Mouse (Mus musculus): ENCODE results near the gene Ndufs8.

Ndufs8 gene

DNA sequence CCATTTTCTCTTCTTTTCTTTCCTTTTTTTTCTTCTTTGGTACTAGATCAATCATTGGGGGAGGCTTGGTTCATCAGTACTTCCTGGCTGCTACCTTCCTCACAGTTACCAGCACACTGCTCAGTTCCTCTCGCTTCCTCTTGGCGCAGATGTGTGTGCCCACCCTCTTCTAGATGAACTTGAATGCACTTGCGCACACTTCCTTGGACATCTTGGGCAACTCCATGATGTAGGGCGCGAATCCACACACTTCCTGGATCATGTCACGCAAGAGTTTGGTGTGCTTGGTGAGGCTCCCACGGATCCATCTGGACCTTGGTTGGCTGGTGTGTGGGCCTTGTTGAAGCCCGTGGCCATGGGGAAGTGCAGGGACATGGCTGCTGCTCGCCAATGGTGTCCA is 19.1 kb upstream of the Ndufs8 start:
- no peak for DNase-seq (ENCODE audit: low read depth, low spot score)

DNA sequence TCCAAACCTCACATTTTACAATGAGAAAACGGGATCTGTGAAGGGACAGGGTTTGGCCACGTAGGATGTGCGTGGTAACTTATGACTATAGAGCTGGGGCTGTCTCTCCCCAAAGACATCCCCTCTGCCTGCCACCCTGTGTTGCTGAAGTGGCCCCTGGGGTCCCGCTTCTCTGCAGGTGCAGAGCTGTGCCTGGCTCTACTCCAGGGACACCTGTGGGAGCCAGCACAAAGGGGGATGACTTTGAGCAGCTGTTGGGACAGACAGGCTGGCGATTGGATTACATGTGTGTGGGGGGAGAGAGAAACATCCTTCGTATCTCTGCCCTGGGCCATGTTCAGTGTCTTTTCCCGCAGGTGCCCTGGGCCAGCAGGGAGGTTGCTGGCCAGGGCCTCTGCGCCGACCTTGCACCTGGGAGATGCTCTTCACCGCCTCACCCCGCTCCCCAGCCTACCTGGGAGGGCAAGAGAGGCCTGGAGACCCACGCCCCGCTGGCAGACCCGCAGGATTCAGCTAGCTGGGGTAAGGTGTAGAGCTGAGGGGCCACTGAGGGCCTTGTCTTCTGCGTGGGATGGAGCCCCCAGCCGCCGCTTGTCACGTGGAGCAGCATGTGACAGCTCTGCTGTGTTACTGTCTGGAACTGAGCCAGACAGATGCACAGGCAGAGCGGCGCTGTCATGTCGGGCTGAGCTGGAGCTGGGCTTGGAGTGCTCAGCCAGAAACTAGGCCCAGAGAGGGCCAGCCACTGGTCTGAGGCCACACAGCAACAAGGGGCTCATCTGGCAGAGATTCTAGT is 17.9 kb upstream of the Ndufs8 start:
- DNase-seq (ENCODE audit: low read depth, low spot score), result no peak

DNA sequence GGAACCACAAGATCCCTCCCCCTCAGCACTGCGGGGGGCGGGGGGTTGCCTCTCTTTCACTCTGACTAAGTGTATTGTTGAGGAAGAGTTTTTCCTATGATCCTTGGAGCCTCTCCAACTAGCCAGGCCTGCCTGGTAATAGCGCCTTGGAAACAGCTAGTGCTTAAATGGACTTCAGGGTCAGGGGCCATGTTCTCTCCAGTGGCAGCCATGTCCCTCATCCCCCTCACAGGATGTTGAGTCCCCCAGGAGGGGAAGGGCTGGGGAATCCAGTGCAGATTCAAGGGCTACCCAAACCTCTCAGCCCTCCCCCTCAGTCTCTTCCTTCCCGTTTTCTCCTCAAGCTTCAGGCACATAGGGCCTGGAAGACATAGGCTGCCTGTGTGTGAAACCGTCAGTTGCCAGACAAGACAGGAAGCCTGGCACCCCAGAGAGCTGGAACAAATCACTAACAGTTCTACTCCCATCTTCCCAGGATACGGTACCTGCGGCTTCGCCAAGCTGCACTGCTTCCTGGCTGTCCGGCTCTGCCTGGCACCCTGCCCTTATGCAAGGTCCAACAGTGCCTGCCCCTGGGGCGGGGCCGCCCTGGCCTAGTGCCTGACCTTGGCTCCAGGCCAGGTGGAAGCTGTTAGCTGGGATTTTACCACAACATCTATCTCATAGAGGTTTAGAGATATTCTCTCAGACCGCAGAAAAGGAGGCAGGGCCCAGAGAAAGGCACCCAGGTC is 16.8 kb upstream of the Ndufs8 start, which contains the start of gene Aldh3b1:
Gene Aldh3b1, minus strand, starts transcription at position 598 of the 731 bp plus-strand sequence.
- no peak for DNase-seq (ENCODE audit: low read depth, low spot score)

DNA sequence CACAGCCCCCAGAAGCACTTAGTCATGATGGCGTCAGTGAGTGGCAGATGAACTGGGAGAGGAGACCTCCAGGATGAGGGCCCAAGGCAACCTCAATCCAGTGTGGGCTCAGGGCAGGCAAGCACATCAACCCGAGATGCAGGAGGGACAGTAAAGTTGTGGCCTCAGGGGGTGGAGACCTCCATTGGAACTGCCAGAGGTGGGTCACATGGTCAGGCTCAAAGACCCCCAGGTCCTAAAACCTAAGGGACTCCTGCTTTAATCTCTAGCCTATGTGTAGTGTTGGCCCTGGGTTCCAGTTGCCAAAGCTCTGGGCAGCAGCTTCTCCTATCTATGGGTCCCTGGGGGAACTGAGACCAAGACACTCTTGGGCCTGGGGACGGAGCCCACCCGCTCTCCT is 16.2 kb upstream of the Ndufs8 start:
- no peak for DNase-seq (ENCODE audit: low read depth, low spot score)

DNA sequence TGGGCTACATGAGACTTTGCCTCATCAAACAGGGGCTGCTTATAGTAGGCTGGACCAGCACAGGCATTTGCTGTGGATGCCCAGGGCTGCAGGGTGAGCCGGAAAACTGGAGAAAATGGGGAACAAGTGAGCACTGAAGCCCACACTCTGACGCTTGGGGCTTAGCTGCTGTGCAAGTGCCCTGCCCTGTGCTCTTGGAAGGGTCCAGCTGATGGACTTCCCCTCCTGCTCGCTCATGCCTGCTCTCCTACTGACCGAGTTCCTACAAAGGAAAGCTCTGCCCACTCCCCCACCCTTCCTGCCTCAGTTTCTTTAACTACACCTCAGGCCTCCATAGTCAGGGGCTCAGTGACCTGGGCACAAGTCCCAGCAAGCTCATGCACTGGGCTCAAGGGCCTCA is 15.4 kb upstream of the Ndufs8 start:
- DNase-seq (ENCODE audit: low read depth, low spot score), result no peak

DNA sequence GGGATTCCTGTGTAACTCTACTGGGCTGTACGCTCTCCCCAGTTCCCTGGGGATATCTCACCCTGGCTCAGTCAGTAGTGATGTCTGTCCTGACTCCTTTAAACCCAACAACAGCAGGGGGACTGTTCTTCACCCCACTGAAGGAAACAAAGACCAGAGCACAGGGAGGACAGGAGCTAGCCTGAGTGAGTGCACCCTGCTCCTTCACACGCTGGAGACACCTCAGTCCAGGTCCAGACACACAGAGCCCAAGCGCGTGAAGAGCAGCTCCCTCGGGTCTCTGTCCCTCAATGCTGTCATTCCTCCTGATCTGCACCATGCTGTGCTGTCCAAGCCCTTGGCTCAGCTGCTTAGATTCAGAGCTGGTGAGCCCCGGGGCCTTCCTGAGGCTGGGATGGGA is 14.1 kb upstream of the Ndufs8 start:
- no peak for DNase-seq (ENCODE audit: low read depth, low spot score)

DNA sequence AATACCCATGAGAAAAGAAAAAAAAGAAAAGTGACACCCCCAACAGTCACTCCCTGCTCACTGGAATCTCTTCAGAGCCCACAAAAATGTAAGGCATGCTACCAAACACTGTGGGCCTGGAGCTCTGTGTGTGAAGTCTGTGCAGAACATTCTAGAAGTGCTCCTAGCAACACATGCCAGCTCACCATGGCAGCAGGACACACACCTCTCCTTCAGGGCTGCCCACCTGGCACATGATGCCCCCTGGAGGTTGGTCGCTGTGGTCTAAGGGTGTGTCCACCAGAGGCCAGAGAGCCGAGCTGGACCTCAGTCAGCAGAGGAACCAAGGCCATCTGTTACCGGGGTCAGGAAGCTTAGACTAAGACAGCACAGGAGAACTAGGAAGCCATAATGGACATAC is 13.7 kb upstream of the Ndufs8 start:
- no peak for DNase-seq (ENCODE audit: low read depth, low spot score)

DNA sequence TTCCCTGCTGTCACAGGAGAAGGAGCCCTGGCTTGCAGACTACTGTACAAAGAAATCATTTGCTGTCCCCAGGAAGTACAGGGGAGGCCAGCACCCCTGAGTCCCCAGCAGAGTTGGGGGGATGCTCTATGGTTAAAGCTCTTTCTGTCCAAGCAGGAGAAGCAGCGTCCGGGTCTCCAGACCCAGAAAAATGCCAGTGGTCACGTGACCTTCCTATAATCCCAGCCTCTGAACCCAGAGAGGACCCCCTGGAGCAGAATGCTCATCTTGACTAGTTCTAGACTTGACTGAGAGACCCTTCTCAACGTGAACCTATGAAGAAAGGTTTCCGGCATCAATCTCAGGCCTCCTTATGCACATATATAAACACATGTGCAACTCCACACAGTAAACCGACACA is 13.3 kb upstream of the Ndufs8 start:
- DNase-seq (ENCODE audit: low read depth, low spot score), result no peak

DNA sequence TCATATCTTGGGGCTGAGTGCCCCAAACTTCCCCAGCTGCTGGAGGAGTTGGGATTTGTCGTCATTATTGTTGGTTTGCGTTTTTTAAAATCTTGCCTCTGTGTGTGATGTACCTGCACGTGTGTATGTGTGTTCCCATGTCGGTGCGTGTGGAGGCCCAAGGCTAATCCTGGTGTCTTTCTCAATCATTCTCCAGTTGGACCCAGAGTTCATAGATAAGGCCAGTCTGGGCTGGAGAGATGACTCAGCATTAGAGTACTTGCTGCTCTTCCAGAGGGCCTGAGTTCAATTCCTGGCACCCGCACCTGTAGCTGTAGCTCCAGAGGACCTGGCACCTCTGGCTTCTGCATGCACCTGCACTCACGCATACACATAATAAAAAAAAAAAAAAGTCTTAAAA is 12.3 kb upstream of the Ndufs8 start:
- no peak for DNase-seq (ENCODE audit: low read depth, low spot score)

DNA sequence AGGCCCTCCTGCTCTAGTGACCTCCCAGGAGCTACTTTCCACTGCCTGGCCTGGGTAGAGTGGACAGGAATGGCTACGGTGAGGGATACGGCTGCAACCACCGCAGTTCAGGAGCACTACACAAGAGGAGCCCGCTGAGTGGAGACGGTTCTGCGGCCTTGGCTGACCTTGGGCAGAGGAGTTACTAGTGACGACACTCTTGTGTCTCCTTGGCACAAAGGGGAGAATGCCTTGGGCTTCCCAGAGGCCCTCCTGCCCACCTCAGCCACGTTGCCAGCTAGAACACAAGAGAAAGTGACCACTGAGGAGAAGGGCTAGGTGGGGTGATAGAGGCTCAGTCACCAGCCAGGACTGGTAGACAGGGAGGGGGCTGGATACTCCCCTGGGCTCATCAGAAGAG is 11.6 kb upstream of the Ndufs8 start:
- no peak for DNase-seq (ENCODE audit: low read depth, low spot score)

DNA sequence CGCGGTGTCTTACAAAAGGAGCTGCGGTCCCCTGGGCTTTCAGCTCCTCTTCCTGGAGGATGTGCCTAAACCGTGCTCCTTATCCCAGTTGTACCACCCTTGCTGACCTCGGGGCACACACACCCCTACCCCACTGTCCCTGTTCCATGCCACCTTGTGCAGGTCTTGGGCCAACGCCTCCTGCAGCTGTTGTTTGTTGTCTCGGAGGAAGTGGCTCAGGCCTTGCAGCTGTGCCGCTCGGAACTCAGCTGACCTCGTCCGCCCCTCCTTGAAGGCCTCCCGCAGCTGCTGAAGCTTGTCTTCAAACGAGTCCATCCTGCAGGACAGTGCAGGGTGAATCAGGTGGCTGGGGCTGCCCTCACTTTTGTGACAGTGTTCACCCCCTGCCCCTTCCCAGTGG is 11.0 kb upstream of the Ndufs8 start:
- DNase-seq (ENCODE audit: low read depth, low spot score), result no peak

DNA sequence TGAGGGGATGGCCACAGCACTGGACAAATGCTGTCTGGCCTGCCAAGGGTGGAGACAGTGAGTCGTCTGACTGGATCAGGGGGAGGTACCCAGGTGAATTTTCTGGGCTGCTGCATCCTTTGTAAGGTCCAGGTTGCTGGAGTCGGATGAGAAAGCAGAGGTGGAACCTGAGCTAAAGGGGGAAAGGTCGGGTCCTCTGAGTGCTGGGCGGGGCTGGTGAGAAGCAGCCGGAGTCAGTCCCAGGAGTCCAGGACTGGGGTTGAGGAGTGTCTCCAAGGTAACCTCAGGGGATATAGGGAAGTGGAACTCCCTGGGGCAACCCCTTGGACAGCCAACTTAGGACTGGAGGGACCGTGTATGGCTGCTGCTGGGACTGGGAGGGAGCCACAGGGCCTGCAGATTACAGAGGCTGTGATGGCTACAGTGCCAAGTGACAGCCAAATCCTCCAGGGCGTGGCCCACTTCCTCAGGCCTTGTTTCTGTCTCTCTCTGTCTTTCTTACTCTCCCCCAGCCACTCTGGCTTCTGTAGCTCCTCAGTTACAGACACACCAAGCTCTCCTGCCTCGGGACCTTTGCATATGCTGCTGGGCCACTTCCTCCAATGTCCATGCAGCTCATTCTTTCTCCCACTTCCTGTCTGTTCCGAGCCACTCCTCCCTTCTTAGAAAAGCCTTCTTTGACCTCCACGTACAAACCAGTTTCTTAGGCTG is 10.2 kb upstream of the Ndufs8 start:
- DNase-seq (ENCODE audit: low read depth, low spot score), result no peak

DNA sequence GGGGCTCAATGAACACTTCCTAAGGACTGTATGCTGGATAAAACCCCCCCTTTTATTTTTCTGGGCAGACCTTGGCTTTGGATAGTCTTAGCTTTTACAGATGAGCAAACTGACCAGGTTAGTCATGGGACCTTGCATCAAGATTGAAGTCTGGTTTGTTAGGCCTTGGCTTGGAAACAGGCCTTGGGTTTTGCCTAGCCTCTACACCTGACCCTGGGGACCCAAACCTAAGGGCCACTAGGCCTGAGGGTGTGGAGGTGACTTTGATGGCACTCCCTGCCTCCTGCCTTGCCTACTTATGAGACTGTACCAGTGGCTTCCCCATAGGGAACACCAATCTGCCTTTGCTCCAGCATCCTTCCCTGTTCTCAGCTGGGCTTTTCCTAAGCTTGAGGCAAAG is 7.4 kb upstream of the Ndufs8 start:
- DNase-seq (ENCODE audit: low read depth, low spot score), result no peak

DNA sequence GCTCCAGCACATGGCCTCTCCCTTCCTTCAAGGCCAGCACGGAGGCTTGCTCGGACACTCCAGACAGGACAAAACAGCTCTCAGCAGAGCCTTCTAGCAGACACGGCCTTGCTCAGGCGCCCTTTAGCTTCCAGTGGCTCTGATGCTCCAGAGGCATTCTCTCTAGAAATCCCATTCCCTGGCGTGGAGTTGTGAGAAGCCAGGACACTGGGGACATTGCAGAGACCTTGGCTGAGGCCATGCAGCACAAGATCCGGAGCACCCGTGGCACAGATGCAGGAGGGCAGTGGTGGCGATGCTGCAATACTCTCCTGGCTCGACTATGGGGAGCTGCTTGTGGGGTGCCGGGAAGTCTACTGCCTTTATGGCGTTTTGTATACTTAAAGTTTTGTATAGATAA is 4.2 kb upstream of the Ndufs8 start:
- DNase-seq (ENCODE audit: low read depth, low spot score), result no peak

DNA sequence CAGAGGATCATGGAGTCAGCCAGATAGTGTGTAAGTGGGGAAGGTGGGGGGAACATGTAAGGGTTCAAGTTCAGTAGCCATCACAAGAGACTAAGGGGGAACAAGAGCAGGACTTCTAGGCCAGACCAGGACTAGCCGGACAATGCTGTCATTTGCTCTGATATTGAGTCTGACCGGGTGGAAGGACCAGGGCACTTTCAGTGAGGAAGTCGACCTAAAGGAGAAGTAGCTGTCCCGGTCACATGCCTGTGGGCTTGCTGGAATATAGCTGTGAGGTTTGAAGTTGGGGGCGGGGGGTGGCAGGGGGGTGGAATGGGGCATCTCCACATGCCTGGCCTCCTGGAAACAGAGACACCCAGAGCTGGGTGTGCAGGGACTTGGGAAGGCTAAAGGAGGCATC is 2.0 kb upstream of the Ndufs8 start:
- no peak for DNase-seq (ENCODE audit: low read depth, low spot score)

DNA sequence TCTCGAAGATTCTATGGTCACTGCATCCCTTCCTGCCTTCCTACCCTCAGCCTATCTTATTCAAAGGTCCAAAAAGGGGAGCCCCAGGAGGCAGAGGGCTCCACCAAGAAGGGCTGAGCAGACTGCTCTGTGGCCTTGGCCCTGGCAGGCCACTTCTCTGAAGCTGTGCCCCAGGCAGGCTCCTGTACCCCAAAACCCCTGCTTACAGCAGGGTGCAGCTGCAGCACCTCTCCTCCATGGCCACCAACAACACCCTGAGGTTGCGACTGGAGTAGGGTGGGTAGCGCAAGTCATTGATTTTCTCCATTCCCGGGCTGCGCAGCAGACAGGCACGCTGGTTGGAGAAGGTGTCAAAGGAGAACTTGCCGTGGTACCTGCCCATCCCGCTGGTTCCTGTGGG is 1.1 kb upstream of the Ndufs8 start:
- DNase-seq (ENCODE audit: low read depth, low spot score), result no peak

DNA sequence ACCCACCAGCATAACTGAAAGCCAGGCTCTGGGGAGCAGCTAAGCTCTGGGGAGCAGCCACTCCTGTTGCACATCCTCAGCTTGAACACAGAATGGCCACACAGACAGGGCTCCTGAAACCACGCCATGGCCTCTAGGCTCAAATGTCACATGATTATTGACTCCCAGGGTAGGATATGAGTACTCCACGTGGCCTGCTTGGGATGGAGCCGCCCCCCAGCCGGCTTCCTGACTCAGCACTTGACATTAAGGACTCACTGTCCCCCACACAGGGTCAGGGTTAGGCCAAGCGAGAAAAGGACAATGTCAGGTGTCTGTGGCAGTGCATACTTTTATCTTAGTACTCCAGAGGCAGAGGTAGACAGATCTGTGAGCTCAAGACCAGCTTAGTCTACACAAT is 2.4 kb downstream of the Ndufs8 start:
- DNase-seq (ENCODE audit: low read depth, low spot score), result no peak

DNA sequence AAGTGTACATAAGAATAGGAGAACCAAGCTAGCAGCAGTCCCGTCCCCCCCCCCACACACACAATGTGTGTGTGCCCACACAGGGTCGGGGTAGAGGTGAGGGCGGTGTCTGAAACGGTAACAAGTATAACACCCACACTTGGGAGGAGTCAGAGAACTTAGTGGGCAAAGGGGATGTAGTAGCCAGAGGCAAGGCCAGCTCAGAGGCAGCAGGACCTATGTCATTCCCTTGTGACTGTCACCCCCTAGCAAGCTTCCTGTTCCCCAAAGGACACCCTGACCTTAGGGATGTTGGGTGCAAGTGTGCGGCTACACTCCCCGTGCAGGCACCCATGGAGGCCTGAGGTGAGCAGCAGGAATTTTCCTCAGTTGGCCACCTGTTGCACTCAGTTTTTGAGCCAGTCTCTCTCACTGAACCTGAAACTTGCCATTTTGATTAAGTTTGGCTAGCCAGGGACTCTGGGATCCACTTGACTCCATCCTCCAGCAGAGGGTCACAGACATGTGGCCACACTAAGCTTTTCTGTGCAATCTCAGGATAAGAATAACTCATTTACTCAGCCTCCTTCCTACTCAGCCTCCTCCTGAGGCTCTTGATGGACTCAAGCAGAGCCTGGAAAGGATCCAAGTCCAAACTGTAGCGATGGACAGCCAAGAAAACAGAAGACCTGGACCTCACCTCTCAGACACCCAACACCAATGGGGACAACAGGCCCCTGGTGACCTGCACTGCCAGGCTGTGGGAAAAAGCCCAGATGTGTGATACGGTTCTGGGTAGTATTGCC is 4.5 kb downstream of the Ndufs8 start:
- no peak for DNase-seq (ENCODE audit: low read depth, low spot score)

DNA sequence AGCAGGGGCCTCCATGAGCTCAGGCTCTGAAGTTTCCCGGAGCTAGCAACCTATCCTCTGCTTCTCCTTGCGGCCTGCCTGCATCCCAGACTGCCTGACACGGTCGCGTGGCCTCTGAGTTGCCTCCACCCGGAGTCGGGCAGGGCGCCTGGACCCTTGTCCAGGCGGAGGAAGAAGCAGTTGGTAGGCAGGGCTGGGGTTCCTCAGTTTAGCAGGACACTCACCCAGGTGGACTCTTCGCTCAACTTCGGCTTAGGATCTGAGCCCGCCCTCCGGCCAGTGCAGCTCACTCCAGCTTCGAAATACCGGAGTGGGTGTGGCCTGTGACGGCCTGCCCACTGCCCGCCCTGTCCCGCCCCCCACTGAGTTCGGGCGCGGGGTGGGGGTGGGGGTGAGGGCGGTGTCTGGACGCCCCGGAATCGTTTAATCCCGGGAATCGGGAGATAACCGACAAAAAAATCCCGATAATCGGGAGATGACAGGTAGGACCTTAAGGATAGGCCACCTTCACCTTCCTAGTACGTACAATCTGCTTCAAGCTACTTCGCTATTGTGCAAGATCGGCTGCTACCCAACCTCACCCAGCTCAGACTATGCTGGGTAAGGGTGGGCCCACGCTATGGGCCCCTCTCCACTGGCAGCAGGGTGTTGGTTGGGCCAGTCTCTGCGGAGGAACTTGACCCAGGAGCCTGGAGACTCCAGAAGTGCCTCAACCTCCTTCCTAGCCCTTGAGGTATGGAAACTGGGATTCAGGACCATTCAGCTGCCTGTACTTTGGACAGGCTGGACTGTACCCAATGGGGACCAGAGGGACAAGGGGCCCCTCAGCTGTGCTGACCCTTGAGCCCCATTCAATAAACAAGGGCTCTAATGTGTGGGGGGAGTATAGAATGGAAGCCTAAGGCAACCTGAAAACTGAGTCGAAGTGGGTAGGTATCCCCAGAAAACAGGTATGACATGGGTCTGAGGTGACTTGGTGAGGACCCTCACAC is 5.5 kb downstream of the Ndufs8 start, which contains the start of gene Tcirg1:
Gene Tcirg1, minus strand, starts transcription at position 339 of the 992 bp plus-strand sequence.
- peak; percentile 54 for DNase-seq (ENCODE audit: low read depth, low spot score)

DNA sequence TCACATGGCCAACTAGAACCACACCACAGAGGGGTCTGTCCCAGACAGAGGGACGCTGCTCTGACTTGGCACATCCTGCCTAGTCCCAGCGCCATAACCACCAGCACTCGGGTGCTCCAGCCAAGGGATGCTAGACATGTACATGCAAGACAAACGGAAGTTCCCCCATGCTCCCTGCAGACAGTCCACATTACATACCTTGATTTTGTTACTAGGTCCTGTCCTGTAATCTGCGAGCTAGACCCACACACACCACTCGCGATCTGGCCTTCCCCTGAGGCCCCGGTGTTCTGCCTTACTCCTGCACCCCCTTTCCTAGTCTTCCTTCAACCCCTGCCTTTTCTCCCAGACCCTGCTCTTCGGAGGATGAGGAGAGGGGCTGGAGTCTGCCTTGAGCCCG is 6.2 kb downstream of the Ndufs8 start:
- no peak for DNase-seq (ENCODE audit: low read depth, low spot score)
